Mouse (Mus musculus) CD4-positive helper T cell, adult 2 months (primary cell): ENCODE measurements around the gene 1110008P14Rik.

Experiments used
- DNase-seq: peaks from one replicate; pipeline ENCODE4 v3.0.0-alpha.2; 2012; ENCODE audit warnings: low read depth, missing footprints, low spot score

1110008P14Rik gene

GRCm38 (mm10) chr2:32381775-32382223, at the start of gene 1110008P14Rik:
Gene 1110008P14Rik (minus strand): TSS chr2:32381938.
- DNase-seq: peak; percentile 96

GRCm38 (mm10) chr2:32430701-32431676, 49.3 kb upstream of the 1110008P14Rik start:
- DNase-seq: no peak

GRCm38 (mm10) chr2:32429215-32429891, 47.6 kb upstream of the 1110008P14Rik start:
- DNase-seq: no peak

- no peak for DNase-seq
These were observed 46.6 kb upstream of the 1110008P14Rik start for GRCm38 (mm10) chr2:32428262-32428722.

DNA sequence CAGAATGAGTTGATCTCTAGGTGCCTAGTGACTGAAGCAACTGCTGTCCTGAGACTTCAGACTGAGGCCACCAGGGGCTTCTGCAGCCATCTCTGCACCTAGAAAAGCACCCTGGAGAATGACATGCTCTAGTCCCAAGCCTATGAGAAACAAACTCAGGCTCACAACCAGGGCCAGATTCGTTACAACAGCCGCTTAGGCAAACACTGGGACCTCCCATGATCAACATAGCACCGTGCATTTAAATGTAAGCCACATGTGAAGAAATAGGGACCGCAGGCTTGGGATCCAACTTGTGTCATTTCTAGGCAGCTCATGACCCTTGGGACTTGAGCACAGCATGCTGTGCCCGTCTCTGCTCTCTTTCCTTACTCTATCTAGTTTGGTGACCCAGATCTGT, 46.0 kb upstream of the 1110008P14Rik start:
- no peak for DNase-seq

DNA sequence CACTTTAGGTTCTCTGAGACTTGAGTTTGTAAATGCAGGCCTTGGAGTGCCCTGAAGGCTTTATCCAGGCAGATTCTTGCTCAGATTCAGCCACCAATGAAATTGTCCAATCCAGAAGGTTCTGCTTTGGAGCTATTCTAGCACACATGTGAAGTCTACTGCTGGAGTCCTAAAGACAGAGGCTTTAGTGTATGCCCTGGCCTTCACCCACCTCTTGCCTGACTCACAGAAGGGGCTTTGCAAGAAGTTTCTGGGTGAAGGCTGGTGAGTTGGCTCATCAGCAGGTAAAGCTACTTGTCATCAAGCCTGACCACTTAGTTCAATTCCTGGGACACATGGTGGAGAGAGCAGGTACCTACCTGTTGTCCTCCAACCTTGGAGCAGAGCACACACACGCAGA, 44.4 kb upstream of the 1110008P14Rik start:
- DNase-seq: no peak

GRCm38 (mm10) chr2:32425568-32425967, 43.8 kb upstream of the 1110008P14Rik start:
- no peak for DNase-seq

- no peak for DNase-seq
These were observed 43.1 kb upstream of the 1110008P14Rik start for GRCm38 (mm10) chr2:32424796-32425195.

GRCm38 (mm10) chr2:32423481-32424331, 42.0 kb upstream of the 1110008P14Rik start:
- peak; percentile 67 for DNase-seq

DNA sequence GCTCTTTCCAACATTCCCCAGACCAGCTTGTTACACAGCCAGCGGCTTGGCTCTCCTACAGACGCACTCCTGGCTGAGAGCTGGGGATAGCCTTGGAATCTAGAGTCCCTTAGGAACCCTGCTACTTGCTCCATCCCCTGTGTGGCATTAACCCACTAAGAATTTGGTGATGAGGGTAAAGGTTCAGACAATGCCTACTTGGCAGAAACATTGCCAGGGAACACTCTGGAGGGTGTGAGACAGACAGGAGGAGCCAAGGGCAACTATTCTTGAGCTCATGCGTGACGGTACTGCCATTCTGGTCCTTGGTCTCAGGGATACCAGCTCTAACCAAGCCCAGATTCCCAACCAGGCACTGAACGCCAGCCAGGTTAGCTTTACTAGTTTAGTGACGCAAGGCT, 40.1 kb upstream of the 1110008P14Rik start:
- DNase-seq: no peak

GRCm38 (mm10) chr2:32420647-32421046, 38.9 kb upstream of the 1110008P14Rik start:
- no peak for DNase-seq

- DNase-seq: no peak
These were observed 38.4 kb upstream of the 1110008P14Rik start for GRCm38 (mm10) chr2:32420066-32420608.

DNA sequence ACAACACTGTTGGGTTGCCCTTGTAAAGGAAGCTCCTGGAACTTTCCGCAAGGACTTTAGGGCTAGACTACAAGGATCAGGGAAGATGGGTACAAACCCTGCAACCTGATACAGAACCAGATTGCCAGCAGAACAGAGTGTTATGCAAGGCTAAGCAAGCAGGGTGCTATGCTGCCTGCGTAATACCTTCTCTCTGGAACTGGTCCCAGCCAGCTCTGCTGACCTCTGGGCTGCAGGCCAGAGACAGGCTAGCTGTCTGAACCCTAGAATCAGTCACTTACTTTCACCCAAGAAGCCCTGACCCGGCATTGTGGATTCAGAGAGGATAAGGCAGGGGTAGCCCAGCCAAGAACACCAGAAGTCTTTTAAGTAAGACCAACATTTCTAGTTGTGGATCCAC, 37.6 kb upstream of the 1110008P14Rik start:
- DNase-seq: no peak

DNA sequence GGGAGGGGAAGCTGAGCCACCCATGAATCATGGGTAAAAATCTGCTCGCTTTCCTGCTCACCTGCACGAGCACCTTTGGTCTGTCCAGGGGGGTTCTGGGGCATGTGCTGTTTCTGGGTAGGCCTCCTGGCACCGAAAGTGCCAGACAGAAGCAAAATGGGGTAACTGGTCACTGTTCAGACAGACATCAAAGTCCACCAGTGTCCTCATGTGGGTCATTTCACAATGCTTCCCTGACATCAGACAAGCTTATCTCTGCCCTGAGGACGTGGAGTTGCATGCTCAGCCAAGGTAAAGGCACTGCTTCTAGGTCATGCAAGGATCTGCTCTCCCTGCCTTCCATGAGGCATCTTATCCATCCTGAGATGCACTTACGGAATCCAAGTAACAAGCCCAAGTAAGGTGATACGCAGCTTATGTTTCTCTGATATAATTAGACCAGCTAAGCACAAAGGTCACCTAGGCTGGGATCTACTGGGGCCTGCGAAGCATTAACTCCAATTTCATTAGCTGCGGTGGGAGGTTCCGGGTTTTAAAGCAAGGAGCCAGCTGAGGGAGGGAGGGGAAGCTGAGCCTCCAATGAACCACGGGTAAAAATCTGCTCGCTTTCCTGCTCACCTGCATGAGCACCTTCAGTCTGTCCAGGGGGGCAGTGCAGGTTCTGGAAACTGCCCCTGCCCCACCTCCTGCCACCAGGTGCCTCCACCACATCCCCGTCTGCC, 36.9 kb upstream of the 1110008P14Rik start:
- no peak for DNase-seq

DNA sequence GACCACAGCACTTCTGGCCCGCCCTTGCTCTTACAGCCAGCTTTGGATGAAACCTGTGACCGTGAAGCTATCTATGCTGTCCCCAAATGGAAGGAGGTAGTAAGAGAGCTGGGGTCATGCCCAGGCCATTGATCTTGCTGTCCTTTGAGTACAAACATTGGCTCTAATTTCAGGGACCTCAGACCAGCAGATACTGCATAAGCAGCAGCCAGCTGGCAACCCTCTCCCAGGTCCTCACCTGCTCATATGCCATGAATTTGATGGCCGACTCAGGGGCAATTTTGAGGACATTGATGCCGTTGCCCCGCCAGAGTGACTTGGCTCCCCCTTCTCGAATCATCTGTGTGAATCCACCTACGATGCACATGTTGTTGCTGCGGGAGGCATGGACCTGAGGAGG, 35.7 kb upstream of the 1110008P14Rik start:
- no peak for DNase-seq

DNA sequence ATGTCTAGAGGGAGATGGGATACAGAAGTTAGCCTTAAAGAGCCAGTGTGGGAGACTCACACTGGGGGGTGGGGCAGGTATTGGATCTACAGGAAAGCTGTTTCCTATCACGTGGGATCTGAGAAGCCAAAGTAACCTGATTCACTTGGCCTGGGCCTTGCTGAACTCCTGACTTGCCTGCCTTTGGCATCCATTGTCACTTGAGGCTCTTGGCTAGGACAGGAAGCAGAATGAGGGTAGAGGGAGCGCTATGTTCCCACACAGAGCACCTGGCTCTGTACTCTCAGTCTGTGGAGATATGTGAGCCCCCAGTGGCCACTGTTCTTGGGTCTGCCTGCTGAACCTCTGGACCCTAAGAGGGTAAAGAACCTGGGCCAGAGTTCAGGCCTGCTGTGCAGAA, 34.8 kb upstream of the 1110008P14Rik start:
- DNase-seq: no peak

- no peak for DNase-seq
These were observed 34.1 kb upstream of the 1110008P14Rik start for GRCm38 (mm10) chr2:32415801-32416200.

DNA sequence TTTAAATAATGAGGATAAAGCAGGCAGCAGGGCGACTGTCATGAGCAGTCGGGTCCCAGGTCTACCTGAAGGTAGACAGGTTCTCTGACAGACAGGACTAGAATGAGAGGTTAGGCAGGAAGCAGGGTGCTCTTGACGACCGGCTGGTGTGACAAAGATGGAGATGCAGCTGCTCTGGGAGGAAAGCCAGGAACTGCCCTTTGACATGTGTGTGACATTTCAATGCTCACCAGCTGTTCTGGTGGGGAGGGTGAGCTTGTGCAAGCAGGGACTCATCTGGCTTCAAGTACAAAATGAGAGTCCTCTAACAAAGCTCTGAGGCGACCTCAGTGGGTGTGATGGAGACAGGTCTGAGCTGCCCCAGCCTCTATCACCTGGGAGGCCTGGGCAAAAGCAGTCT, 32.2 kb upstream of the 1110008P14Rik start:
- no peak for DNase-seq

GRCm38 (mm10) chr2:32412742-32413531, 31.2 kb upstream of the 1110008P14Rik start:
- no peak for DNase-seq

DNA sequence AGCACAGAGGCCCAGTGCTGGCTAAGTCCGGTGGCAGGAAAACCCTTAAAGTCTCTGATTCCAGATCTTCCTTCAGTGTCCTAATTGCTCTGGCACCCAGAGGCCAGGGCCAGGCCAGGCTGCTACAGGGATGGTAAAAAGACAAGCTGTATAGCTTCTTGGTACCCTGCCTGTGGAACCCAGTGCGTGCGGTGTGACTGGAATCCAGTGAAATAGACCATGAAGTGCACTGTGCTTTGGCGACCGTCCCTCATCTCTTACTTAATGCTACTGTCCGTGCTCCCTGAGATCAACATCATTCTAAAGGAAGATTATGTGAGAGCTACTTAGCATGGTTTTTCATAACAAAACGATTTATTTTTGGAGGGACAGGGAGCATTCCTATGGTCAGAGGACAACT, 29.7 kb upstream of the 1110008P14Rik start:
- no peak for DNase-seq
